Mouse (Mus musculus) kidney, postnatal 36 days (tissue): ENCODE results near the gene Rad51.
A peak's percentile ranks its signal among the peaks of the same experiment; 100 is the strongest.

Experiments used
- DNase-seq, 2 experiments: peaks; one replicate each; pipeline ENCODE4 v3.0.0; 2021 to 2022; ENCODE audit warnings: mixed read lengths in 2 of 2

Gene Rad51

GRCm38 (mm10) chr2:119165401-119165800, 52.8 kb downstream of the Rad51 start:
- DNase-seq, result no peak

- DNase-seq, result peak; percentile 87 to 89
Observed at GRCm38 (mm10) chr2:119166901-119167865, 54.6 kb downstream of the Rad51 start, which contains the start of gene Gchfr. Gene Gchfr, plus strand, starts transcription at chr2:119167773.

- DNase-seq, result no peak
Observed at GRCm38 (mm10) chr2:119167866-119168256, 55.3 kb downstream of the Rad51 start.

GRCm38 (mm10) chr2:119170282-119170681, 57.7 kb downstream of the Rad51 start:
- no peak for DNase-seq

GRCm38 (mm10) chr2:119171574-119171973, 59.0 kb downstream of the Rad51 start:
- no peak for DNase-seq

GRCm38 (mm10) chr2:119172446-119172845, 59.9 kb downstream of the Rad51 start:
- no peak for DNase-seq

DNA sequence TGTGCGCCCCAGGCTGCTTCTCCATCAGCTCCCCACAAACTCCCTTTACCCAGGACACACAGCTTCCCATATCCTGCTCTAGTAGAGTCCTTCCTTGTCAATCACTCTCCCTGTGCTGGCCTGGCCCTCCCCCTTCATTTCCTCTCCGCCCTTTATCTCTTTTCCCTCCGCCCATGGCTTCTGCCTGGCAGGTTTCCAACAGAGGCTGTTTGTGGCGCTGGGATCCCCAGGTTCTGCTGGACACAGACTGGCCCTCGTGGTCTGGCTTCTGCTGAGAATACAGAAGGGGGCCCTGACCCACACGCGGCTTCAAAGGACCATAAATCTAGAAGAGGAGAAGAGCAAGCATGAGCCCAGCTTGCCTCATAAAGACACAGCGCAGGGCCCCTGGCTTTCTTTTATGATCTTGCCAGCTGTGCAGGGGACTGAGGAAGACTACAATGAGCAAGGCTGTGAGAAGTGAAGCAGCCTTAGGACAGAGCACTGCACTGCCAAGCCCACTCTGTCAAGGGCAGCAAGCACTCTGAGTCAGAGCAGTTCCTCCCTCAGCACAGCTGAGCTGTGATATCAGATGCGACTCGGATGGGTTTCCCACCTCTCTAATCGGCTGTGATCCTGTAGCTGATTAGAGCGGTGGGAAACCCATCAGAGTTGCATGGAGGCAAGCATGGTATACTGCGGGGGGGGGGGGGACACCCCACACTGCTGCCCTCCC, 60.4 kb downstream of the Rad51 start:
- DNase-seq, result peak; percentile 80 to 84

GRCm38 (mm10) chr2:119173991-119174651, 61.5 kb downstream of the Rad51 start, which contains the start of gene Gm14137:
Gene Gm14137, plus strand, starts transcription at chr2:119174509.
- no peak for DNase-seq

DNA sequence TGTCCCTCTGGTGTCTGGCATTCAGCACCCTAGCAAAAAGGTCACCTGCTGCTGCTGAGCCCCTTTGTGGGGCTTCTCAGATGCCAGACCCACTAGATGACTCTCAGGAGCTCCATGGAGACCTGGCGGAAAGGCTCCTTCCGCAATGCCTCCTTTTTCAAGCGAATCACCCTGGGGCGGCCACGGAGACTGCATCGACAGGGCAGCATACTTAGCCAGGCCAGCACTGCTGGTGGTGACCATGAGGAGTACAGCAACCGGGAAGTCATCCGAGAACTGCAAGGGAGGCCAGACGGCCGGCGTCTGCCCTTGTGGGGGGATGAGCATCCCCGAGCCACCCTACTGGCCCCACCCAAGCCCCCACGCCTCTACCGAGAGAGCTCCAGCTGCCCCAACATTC, 62.3 kb downstream of the Rad51 start:
- no peak for DNase-seq

DNA sequence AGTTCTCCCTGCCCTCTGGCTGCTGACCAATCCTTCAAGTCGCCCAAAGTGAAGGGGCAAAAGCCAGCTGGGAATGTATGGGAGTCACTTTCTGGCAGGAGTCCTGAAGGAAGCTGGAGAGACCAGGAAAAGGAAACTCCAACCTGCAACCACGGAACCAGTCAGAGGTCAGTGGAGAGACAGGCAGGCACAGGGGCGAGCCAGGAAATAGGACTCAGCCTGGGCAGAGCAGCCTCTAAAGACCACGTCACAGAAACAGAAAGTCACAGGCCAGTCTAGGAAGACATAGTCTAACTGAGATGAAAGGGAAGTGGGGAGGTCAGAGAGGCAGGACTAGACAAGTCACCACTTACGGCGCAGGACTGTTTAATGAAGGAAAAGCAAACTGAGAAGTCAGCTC, 63.0 kb downstream of the Rad51 start:
- DNase-seq, result peak; percentile 47 to 60

- DNase-seq, result peak in 1 of 2 experiments; percentile 57
Observed at GRCm38 (mm10) chr2:119176761-119177160, 64.2 kb downstream of the Rad51 start.

DNA sequence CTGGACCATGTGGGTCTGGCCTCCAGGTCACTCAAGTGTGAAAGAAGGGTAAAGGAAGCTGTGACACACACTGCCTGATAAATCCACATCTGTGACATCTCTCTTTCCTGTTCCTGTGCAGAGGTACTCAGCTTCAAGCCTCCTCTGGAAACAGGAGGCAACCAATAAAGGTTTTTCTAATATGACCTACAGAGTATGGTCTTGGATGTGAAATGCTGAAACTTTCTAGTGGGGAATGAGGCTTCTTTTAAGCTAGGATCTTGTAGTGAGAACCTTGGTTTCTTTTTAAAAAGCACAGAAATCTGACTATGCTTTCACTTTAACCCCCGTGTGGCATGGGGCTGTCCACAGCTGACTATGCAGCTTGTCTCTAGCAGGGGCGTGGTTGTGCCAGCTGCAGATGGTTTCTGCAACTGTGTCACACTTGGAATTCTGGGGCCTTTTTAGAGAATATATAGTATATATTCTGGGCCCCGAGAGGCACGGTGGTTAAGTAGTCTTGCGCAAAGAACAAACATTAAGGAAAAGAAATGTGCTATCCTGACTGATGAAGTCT, 64.9 kb downstream of the Rad51 start:
- no peak for DNase-seq

- no peak for DNase-seq
Observed at GRCm38 (mm10) chr2:119182914-119183313, 70.3 kb downstream of the Rad51 start.

GRCm38 (mm10) chr2:119189029-119189710, 76.6 kb downstream of the Rad51 start:
- peak; percentile 78 to 94 for DNase-seq

DNA sequence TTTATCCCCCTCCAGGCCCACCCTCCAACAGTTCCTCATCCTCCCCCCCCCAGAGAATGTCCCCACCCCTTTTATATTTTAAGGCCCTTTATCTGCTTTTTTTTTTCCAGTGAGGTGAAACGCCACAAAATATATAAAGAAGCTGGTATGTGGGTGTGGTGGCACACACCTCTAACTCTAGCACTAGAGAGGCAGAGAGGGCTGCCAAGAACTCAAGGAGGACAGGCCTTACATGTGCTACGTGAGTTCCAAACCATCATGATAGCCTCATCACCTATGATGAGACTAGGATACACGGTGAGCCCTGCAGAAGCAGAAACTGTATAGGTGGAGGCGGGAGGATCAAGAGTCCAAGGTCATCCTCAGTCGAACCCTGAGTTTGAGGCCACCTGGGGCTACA, 78.4 kb downstream of the Rad51 start:
- no peak for DNase-seq

DNA sequence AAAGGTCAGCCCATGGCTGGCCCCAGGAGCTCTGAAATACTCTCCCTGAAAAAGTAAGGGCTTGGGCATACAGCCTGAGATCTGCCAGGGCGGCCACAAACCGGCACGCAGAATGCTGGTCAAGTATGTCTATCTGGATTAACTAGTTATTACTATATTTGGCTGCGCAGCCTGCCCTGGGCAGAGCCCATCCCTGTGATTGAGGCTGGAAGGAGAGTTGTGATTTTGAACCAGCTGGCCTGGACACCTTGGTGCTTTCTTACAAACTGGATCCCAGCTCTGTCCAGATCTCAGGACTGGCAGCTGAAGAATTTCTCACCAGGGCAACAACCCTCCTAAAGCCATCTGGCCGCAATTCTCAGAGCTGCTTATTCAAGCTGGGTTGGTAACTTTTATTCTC, 81.5 kb downstream of the Rad51 start:
- DNase-seq, result no peak

DNA sequence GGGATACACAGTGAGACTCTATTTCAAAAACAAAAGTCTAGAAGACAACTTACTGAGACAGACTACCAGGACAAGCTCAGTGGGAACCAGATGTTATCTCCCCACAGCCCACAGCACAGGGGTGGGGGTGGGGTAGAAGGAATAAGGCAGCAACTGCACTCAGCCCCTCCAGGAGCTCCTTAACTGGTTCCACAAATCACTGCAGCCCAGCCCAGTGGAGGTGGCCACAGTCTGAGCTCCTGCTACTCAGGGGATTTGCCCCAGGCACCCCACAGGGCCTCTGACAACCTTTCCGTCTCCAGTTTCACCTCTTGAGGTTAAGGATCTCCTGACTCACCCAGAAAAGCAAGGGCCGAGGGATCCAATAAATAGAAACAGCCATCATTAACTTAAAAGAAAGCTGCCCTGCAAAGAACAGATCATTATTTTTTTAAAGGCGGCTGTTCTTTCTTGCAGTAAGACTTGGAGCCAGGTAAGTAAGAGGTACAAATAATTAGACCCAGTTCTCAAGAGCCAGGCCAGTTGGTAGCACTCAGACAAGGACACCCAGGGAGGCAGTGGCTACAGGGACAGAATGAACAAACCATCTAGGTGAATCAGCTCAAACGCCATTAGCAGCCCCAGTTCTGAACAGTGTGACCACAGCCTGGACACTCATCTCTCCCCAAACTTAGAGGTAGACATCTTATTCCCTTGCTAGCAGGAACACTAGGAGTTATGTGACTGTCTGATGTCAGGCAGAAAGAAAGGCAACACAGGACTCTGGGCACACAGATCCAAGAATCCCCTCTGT, 83.9 kb downstream of the Rad51 start:
- DNase-seq, result no peak
